Mouse (Mus musculus) lung, postnatal 0 days (tissue): ENCODE measurements around the gene Ppp1r9a.

ENCODE experiments used
- CTCF ChIP-seq: IDR thresholded peaks from 2 replicates; pipeline ENCODE4 v1.5.1; 2016; ENCODE audit warnings: antibody characterized with exemption, mild to moderate bottlenecking
- EP300 ChIP-seq: IDR thresholded peaks from 2 replicates; pipeline ENCODE4 v1.6.1; 2016; ENCODE audit warnings: antibody characterized with exemption, mild to moderate bottlenecking, control low read depth

GRCm38 (mm10) chr6:5074736-5075135 is 172.0 kb downstream of the Ppp1r9a start:
- TF ChIP-seq CTCF (no peak), EP300 (no peak)
